Mouse (Mus musculus) embryonic fibroblast, embryonic 13.5 days (primary cell): ENCODE measurements around the gene Kcnk10.

Experiments
- CTCF ChIP-seq: IDR thresholded peaks from 2 replicates; pipeline ENCODE4 v1.5.1; 2011; ENCODE audit warnings: mild to moderate bottlenecking, control low read depth, low read length, moderate library complexity, borderline replicate concordance; ENCODE audit not compliant: insufficient read depth
- POLR2A ChIP-seq: IDR thresholded peaks from 2 replicates; pipeline ENCODE4 v1.6.1; 2011; ENCODE audit warnings: low read depth, mild to moderate bottlenecking, control low read depth, low read length, moderate library complexity

GRCm38 (mm10) chr12:98571896-98572680 lies 6.0 kb downstream of the Kcnk10 start:
- TF ChIP-seq POLR2A = no peak
- TF ChIP-seq CTCF = no peak
